Mouse (Mus musculus) cerebellum, postnatal 10 days (tissue): ENCODE data around the gene Evi5l.

ENCODE experiments used
- DNase-seq, 2 experiments: peaks; one replicate each; pipeline ENCODE4 v3.0.0; 2021; ENCODE audit warnings: mixed read lengths in 2 of 2

Gene Evi5l

DNA sequence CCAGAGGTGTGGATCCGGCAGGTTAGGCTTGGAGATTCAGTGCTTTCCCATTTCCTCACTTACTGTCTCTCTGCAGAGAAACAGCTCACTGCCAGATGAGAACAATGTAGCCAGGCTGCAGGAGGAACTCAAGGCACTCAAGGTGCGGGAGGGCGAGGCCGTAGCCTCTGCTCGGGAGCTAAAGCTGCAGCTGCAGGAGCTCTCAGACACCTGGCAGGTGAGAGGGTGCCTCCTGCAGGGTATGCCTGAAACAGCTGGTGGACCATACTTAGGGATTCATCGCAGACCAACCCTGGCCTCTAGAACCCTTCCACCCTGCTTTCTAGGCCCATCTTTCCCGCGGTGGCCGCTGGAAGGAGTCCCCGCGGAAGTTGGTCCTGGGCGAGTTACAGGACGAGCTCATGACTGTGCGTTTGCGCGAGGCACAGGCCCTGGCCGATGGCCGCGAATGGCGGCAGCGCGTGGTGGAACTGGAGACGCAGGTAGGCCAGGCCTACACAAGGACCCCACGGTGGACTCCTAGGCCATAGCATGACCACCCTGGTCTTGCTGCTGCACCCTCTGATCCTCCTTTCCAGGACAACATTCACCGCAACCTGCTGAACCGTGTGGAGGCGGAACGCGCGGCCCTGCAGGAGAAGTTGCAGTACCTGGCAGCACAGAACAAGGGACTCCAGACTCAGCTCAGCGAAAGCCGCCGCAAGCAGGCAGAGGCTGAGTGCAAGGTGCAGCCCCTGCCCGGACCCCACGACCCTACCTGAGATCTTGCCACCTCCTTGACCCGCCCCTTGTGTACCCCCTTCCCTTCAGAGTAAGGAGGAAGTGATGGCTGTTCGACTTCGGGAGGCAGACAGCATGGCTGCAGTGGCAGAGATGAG, 39.1 kb downstream of the Evi5l start:
- no peak for DNase-seq

DNA sequence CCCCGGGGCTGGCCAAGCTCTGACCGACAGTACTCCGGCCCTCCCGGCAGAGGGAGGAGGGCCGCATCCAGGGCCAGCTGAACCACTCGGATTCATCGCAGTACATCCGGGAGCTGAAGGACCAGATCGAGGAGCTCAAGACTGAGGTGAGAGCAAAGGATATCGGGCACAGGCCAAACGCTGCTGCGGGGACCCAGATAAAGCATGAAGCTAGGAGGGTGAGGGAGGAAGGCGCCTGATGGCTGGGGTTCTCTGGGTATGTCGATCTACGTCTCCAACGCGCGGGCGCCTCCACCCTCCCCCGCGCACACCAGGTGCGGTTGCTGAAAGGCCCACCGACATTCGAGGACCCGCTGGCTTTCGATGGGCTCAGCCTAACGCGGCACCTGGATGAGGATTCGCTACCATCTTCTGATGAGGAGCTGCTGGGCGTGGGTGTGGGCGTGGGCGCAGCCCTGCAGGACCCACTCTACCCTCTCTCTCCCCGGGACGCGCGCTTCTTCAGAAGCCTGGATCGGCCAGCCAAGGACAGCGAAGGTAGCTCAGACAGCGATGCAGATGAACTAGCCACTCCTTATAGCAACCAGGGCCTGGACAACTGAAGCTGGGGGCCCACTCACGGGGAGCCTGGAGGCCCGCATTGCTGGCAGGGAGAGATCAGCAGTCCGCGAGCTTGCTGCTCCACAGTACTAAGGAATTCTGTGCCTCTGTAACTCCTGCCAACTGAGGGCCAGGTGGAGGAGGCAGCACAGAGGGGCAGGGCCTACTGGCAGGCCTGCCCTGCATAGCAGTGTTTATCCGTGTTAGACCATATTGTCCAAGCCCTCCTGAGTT, 40.0 kb downstream of the Evi5l start:
- peak; percentile 51 to 56 for DNase-seq

DNA sequence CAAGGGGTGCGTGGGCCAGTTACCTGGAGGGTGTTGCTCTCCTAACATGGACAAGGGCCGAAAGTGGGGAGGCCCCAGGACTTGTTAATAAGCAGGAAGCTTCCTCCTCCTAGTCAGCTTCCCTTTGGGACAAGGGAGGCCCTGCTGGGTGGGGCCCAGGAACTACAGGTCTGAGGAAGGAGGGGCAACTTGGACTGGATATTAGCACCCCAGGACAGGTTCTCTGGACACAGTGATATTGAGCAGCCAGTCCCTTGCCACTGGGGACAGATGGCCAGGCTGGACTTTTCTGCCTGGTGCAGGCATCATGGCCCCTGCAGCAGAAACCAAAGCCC, 40.6 kb downstream of the Evi5l start:
- no peak for DNase-seq

DNA sequence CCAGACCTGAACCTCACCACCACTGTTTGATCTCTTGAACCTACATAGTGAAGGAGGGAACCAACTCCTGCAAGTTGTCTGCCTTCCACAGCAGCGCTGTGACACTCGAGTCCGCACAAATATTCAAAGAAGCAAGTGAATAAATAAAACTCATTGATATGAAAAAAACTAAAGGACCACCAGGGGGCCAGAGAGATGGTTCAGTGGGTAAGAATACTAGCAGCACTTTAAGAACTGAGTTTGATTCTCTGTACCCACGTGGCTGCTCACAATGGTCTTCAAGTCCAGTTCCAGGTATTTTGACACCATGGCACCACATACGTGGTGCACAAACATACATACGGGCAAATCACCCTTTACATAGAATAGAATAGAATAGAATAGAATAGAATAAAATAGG, 44.7 kb downstream of the Evi5l start:
- DNase-seq = peak in 1 of 2 experiments; percentile 34

DNA sequence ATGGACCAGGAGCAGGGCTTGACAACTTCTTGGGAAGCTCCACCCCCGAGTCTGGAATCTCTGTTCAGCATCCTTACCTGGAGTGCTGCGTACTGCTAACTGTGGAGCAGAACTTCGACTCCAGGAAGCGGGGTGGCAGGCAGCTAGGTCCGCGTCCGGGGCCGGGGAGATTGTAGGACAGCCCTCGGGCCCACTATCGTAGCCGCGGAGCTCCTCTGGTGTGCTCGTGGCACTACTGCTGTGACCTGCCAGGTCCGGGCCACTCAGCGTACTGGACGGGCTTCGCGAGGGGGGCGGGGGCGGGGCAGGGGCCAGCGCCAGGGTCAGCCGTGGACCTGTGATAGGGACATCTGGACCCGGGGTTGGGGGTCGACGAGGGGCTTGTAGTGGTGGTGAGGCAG, 46.4 kb downstream of the Evi5l start:
- DNase-seq = peak; percentile 59 to 63

DNA sequence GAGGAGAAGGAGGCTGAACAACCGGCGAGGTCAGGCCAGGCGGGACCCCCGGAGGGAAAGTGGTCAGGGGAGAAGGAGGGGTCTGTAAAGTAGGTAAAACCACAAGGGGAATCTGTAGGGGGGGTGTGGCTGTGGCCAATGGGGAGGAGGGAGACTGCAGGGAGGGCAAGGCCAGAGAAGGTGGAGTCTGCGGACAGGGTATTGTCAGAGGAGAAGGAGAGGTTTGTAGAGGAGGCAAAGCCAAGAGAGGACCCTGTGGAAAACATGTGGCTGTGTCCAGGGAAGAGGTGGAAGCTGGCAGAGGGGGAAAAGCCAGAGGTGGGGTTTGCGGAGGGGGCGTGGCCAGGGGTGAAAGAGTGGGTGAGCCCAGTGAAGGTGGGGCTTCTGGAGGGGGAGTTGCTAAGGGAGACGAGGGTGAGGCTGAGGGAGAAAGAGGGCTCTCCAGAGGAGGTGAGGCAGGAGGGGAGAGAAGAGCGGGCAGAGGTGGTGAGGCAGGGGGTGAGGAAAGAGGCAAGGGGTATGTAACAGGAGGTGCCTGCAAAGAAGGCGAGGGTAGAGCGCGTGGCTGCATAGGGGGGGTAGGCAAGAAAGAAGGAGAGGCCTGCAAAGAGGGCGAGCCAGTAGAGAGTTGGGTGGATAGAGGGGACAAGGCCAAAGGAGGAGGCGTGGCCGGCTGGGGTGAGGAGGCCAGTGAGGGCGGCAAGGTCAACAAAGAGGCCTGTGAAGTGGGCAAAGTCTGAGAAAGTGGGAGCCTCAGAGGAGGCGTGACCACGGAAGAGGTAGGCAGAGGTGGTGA, 47.0 kb downstream of the Evi5l start:
- peak; percentile 52 to 64 for DNase-seq

DNA sequence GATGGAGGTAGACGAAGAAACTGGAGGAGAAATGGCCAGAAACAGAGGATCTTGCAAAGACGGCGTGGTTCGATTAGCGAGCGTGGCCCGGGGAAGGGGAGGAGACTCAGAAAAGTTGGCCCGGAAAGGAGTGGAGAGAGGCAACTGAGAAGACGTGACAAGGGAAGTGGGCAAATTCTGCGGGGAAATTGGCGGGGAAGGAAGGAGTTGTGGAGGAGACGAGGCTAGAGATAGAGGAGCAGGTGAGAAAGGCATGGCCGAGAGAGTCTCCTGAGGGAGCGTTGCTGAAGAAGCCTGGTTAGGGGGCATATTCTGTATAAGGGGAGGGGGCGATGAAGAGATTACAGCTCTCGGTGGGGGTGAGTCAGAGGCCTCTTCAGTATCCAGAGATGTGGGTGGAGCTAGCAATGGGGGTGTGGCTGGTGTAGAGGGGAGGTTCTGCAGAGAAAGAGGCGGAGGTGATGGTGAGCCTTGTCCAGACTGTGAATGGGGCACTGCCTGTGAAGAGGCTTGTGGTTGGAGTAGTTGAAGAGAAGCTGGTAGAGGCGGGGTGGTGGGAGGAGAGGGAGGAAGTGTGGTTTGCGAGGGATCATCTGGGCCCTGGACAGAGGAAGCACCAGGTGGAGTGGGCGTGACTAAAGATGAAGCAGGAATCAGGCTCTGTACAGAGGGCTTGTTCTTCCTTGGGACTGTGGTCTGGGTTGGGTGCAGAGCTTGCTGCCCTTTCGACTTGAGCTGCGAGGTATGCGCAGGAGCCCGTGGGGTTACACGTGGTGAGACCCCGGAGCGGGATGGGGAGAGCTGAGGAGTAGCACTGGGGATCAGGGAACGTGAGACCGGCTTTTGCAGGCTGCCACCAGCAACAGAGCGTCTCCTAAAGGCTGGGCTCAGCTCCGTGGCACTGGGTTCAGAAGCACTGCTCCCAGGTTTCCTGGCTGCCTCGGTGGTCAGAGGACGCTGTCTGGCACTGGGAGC, 47.9 kb downstream of the Evi5l start:
- peak; percentile 33 to 51 for DNase-seq

DNA sequence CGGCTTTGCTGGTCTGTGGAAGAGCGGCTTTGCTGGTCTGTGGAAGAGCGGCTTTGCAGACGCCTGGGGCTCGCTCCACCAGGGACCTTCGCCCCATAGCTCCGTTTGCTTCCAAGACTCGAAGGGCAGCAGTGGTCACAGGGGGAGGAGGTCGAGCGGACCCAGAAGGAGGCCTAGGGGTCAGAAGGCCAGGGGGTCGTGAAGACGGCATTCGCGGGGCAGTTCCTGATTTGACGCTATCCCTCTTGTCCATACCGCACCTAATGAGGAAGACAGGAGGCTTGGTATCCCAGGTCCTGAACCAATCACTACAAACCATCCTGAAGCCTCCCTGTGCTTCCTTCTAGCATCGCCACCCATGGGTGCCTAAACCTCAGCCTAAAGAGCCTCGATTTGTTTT, 49.9 kb downstream of the Evi5l start:
- DNase-seq = peak; percentile 45 to 60

DNA sequence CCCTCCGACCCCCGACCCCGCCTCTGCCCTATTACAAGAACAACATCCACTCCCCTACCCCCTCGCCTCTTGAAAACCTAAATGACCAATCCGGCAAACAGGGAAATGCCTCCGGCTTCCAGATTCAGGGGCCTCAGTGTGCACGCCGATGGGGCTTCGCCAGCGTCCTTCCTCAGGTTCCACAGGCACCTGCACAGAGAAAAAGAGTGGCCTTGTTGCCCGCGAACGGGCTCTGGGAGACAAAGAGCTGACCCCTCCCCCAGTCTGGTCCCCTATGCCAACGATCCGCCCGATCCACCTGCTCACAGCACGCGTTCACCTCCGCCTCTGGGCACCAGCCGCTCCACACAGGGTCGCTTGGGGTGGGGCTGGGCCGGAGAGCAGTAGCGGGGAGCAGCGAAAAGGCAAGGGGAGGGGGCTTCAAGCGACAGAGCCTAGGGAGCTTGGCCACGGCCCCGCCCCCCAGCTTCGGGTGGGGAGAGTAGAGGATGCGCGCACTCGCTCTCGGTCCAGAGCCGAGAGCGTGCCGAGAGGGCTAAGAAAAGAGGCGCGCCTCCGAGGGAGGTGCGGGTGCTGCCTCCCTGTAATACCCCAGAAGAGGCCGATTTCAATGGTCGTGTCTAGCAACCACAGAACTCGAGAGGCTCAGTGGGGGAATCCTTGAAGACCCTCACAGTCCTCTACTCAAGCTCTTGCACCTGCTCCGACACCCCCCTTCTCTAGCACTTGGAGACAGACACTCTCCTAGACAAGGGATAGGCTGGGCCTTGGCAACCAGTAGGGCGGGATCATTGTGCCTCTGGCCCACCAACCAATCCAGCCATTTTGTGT, 50.6 kb downstream of the Evi5l start, which contains the start of gene Prr36:
Gene Prr36, minus strand, starts transcription at position 669 of the 831 bp plus-strand sequence.
- peak; percentile 94 to 95 for DNase-seq

DNA sequence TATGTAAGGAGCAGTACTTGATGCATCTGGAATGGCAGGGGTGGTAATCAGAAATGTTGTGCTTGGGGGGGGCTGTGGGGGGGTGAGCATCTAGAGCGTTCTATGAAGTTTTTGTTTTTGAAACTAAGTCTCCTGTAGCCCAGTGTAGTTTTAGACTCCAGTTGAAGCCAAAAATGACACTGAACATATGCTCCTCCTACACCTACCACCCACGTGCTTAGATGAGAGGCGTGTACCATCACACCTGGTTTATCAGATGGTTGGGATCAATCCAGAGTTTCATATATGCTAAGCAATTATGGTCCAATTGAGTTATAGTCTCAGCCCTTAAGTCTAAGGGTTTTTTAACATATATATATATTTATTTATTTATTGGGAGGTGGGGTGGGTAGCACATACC, 53.2 kb downstream of the Evi5l start:
- no peak for DNase-seq

DNA sequence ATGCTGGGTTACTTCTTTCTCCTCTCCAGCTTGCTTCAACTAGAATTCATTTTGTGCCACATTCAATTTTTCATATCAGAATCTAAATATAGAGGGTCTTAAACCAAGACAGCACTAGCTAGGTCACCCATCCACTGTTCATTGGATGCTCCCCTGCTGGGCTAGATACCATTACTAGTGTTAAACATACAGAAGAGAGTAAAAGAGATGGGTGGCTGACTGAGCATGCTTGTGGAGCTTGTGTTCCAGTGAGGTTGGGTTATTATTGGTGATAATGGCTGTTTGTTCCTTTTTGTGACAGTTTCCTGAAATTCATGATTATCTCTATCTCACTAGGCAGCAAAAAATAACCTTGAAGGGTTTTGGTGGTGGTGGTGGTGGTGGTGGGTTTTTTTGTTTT, 55.7 kb downstream of the Evi5l start:
- no peak for DNase-seq

DNA sequence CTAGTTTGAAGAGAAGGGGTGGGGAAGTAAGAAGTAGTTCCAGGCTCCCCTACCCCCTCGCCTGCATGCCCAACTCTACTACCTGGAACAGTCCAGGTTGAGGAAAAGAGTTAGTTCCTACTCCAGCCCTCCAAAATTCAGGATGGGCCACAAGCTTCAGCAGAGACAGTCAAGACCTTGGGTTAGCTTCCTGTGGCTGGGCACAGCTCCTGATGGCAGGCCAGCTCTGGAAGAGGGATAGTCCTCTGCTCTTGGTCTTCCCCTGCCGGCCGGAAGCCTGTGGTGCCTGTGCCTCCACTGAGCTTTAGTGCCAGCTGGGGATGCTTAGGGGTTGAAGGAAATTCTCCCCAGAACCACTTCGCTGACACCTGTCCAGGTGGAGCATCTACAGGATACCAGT, 60.0 kb downstream of the Evi5l start:
- no peak for DNase-seq

DNA sequence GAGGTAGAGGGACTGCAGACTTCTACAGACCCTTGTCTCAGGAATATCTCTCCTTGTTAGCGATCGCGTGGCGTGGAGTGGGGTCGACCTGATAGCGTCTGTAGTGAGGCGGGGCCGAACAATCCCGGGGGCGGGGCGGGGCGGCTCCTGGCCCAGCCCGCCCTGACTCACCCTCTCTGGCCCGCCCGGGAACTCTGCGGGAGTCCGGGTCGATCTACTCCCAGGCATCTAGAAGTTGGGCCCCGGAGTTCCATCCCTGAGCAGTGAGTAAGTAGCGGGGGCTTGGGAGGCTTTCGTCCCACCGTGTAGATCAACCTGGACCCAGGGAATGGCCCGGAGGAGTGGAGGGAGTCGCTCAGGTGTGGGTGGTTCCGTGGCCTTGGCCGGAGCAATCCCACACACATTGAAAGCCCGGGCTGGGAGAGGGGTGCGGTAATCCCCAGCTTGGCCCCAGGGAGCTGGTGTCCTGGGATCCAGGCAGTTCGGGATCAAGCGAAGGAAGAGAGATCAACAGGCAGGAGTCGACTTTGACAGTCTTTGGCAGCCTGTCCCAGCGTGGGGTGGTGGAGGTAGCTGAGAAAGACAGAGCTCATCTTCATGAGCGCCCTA, 60.5 kb downstream of the Evi5l start, which contains the start of gene Lrrc8e:
Gene Lrrc8e, plus strand, starts transcription at position 89 of the 609 bp plus-strand sequence.
- peak in 1 of 2 experiments; percentile 14 for DNase-seq

DNA sequence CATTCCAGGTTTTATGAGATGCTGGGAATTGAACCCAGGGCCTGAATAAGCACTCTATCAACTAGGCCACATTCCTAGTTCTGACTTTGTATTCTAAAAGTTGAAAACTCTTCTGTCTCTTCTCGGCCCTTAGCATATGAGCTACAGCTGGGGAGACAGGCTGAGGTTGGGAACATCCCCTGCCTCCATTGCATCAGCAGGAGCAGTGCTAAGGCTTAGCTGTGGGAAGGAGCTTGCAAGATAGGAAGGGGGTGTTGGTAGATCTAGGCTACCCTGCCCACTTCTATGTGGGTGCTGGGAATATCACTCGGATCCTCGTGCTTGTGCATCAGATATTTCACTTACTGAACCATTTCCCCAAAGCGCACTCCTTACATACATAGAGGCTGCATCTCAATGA, 61.6 kb downstream of the Evi5l start:
- no peak for DNase-seq

DNA sequence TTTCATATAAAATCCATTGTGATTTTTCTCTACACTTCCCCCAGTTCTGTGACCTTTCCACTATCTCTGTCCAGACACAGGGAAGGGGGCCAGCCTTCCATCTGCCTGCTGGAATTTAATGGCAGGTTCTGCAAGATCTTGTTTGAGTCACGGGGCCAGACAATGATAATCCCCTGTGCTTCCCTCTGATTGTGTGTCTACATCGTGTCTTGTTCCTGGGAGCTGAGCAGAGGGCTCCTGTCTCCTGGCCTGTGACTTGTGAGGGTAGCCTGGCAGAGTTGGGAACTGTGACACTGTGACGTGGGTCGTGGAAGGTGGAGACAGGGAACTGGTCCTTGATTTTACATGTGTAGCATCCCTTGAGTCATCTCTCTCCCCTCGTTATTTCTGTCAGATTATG, 63.4 kb downstream of the Evi5l start:
- no peak for DNase-seq

DNA sequence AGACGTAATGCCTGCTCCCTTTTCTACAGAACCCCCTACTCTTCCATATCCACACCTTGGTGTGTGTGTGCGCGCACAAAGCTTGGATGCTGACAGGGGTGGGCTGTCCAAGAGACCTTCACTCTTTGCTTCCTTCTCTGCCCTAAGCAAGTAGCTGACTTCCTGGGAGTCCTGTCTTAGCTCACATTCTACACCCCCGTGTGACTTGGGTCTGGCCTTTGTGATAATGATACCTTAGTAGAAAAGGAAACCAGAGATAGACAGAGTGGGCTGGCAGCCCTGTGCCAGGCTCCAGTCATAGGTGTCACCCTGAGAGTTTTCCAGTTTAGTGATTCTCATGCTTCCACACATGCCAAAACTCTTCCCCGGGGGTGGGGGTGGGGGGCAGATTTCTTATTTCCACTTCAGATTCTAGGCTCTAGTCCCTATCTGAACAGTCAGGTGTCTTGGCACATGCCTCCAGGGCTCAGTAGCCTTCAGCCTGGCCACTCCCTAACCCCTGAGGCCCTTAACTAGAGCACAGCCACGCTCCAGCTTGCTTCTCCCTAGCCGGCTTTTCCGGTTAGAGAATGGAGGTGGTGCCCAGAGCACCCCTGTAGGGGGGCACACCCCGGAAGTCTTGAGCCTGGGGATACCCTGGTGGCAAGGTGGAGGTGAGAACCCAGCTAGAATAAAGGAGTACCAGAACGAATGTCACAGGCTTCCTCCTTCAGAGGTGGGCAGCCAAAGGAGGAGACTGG, 64.4 kb downstream of the Evi5l start:
- DNase-seq = peak in 1 of 2 experiments; percentile 4

DNA sequence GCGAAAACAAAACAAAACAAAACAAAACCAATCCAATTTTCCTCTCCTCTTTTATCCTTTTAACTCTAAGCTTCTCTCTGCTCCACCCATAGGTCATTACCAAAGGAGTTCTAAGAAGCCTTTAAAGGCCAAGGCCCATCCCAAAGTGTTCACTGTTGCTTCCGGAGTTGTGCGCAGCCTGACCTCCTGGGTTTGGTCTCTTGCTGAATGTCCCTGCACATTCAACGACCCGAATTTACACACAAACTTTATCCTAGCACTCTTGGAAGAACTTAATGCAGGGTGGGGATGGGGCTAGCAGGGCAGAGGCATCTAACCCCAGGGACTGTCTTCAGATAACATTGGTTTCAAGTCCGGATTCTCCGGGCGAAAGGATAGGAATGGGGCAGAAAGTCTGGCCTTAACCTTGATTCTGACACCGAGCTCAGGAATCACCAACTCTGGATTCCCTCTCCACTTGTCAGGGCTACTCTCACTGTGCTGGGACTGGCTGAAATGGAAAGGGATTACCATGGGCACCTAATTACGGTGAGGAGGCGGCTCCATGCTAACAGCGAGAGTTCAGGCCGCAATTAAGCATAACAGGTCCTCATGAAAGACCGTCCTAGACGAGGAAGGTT, 71.6 kb downstream of the Evi5l start:
- no peak for DNase-seq

DNA sequence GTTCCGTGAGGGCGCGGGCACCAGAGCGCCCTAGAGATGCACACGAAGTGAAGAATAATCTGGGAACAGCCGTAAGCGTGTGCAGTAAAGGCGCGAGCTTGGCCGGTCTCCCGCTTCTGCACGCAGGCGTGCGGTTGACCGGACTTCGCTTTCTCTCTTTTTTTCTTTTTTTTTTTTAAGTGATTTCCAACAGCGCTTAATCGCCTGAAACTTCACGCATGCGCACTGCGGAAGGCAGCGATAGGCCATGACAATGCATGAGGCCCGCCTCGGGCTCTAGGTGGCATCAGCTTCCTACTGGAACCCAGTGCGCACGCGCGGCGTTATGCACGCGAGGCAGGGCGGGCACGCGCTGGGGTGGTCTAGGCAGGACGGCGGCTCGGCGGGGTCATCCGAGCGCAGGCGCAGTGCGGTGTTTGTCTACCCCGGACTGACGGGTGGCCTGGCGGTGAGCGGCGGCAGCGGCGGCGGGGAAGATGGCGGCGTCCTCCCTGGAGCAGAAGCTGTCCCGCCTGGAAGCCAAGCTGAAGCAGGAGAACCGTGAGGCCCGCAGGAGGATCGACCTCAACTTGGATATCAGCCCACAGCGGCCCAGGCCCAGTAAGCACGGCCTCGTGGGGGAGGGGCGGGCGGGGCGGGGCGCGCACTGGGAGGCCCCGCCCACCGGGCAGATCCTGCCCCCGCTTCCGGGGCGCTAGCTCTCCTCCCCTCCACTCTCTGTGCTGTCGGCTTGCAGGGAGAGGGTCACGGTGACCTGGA, 72.2 kb downstream of the Evi5l start, which contains the start of the genes Map2k7 and Gm49320:
Gene Map2k7, plus strand, starts transcription at position 307 of the 759 bp plus-strand sequence.
Gene Gm49320, plus strand, starts transcription at position 432 of the 759 bp plus-strand sequence.
- DNase-seq = peak; percentile 100
